Mouse (Mus musculus) spleen, adult 2 months (tissue): ENCODE results near the gene Ldlrad3.

Source experiments
- CTCF ChIP-seq: fragments of 200-500 bp; IDR thresholded peaks from 2 replicates; pipeline ENCODE4 v1.5.1; 2011; ENCODE audit warnings: mild to moderate bottlenecking, inconsistent platforms; ENCODE audit not compliant: insufficient read depth, insufficient read length, insufficient replicate concordance; ENCODE audit errors: extremely low read depth
- POLR2A ChIP-seq: fragments of 200-500 bp; IDR thresholded peaks from 2 replicates; pipeline ENCODE4 v1.6.1; 2011; ENCODE audit warnings: low read depth, low read length, inconsistent platforms

DNA sequence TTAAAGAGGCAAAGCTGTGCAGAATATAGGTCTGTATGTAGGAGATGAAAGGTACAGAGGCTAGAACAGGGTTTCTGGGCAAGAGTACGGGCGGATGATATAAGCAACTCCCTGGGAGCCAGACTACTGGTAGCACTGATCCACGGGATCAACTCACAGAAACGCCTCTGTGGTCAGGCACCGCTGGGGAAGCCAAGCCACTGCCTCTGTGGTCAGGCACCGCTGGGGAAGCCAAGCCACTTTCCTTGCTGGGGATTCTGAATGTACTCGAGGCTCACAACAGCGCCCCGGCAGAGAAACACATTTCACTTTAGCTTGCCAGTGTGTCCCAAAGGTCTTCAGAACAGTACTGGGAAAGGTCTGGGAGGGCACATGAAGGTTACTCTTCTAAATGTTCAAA, 160.0 kb downstream of the Ldlrad3 start:
- no peak for TF ChIP-seq POLR2A
- no peak for TF ChIP-seq CTCF
